Mouse (Mus musculus) stomach, embryonic 15.5 days (tissue): ENCODE data around the gene Plpp2. TPM values are rescaled to one million over a fixed set of nuclear protein-coding genes. Genes with fewer than 3 reads are reported as not detected.

Experiments
- ATAC-seq: fragments of 200-750 bp; cut with Nextera tagmentation; 2 replicates; pipeline ENCODE4 v1.8.0; 2017; ENCODE audit warnings: low read depth, moderate number of reproducible peaks, moderate TSS enrichment; ENCODE audit not compliant: insufficient read depth, low FRiP score
- H3K27ac ChIP-seq: fragments of 300-500 bp; sonication (generic); 2 replicates; pipeline ENCODE4 v1.5.1; 2015; ENCODE audit warnings: mild to moderate bottlenecking, inconsistent platforms
- H3K27me3 ChIP-seq: fragments of 300-500 bp; sonication (generic); replicated peaks from 2 replicates; pipeline ENCODE4 v1.6.1; 2015; ENCODE audit warnings: inconsistent platforms
- H3K36me3 ChIP-seq: fragments of 300-500 bp; sonication (generic); 2 replicates; pipeline ENCODE4 v1.6.1; 2015; ENCODE audit warnings: inconsistent platforms
- H3K4me1 ChIP-seq: fragments of 300-500 bp; sonication (generic); 2 replicates; pipeline ENCODE4 v1.6.1; 2015; ENCODE audit warnings: inconsistent platforms
- H3K4me2 ChIP-seq: fragments of 300-500 bp; sonication (generic); 2 replicates; pipeline ENCODE4 v1.6.1; 2015; ENCODE audit warnings: mild to moderate bottlenecking, inconsistent platforms
- H3K4me3 ChIP-seq: fragments of 300-500 bp; sonication (generic); replicated peaks from 2 replicates; pipeline ENCODE4 v1.5.1; 2015; ENCODE audit warnings: inconsistent platforms
- H3K9ac ChIP-seq: fragments of 300-500 bp; sonication (generic); 2 replicates; pipeline ENCODE4 v1.6.1; 2015; ENCODE audit warnings: inconsistent platforms
- H3K9me3 ChIP-seq: fragments of 300-500 bp; sonication (generic); 2 replicates; pipeline ENCODE4 v1.6.1; 2016; ENCODE audit warnings: inconsistent platforms
- WGBS: fragments of 180-500 bp; shearing (Covaris S2); methylation state at CpG from one replicate; pipeline ENCODE4 v1.1.7; 2015; 5-methylcytosine and 5-hydroxymethylcytosine counted together
- polyA plus RNA-seq: library from polyadenylated mRNA; unstranded; fragments of >200 nt; fragmentation: Nextera tagmentation; extraction: Ambion mirVana; gene quantifications from 2 replicates; pipeline ENCODE4 v1.2.1, GENCODE M21; 2015

The Plpp2 gene
- polyA plus RNA-seq, 1 experiment from 2014 or later, result 70.6 TPM

- H3K4me3 ChIP-seq, result no peak overlapping the region
- no peaks in the 10 kb centered on the region for H3K27me3 ChIP-seq
- WGBS, result 92% methylated on average over 5 of the region's 5 CpGs
- no peak overlapping the region for H3K27ac ChIP-seq
- H3K4me1 ChIP-seq, result peaks cover 14% of the 10 kb centered on the region; the same call in 1 of the 2 replicates
- H3K9me3 ChIP-seq, result no peaks in the 10 kb centered on the region
- no peak for ATAC-seq
- H3K36me3 ChIP-seq, result peaks cover 51% of the 10 kb centered on the region
- H3K9ac ChIP-seq, result no peak overlapping the region
- no peak overlapping the region for H3K4me2 ChIP-seq
These were observed 14.9 kb upstream of the Plpp2 start for GRCm38 (mm10) chr10:79548546-79548945.

- Histone ChIP-seq H3K4me3 (no peak overlapping the region), H3K27me3 (no peaks in the 10 kb centered on the region), H3K9me3 (no peaks in the 10 kb centered on the region), H3K9ac (no peak overlapping the region), H3K27ac (no peak overlapping the region), H3K4me1 (0 out of 2 replicates have a peak, but pooled peaks cover under 1% of the 10 kb centered on the region), H3K4me2 (no peak overlapping the region), H3K36me3 (peaks cover 59% of the 10 kb centered on the region)
- no peak for ATAC-seq
- WGBS, result 76% methylated on average over 5 of the region's 5 CpGs
These were observed 13.6 kb upstream of the Plpp2 start for GRCm38 (mm10) chr10:79547148-79547675.

GRCm38 (mm10) chr10:79546483-79546882 lies 12.9 kb upstream of the Plpp2 start:
- no peak for ATAC-seq
- H3K4me1 ChIP-seq, result no peaks in the 10 kb centered on the region
- H3K36me3 ChIP-seq, result peaks cover 66% of the 10 kb centered on the region
- 87% methylated on average over 11 of the region's 11 CpGs for WGBS
- no peak overlapping the region for H3K4me3 ChIP-seq
- no peaks in the 10 kb centered on the region for H3K27me3 ChIP-seq
- H3K9me3 ChIP-seq, result no peaks in the 10 kb centered on the region
- H3K9ac ChIP-seq, result no peak overlapping the region
- no peak overlapping the region for H3K27ac ChIP-seq
- H3K4me2 ChIP-seq, result no peak overlapping the region

- Histone ChIP-seq H3K27me3 (no peaks in the 10 kb centered on the region), H3K9ac (no peak overlapping the region), H3K27ac (no peak overlapping the region), H3K4me2 (no peak overlapping the region), H3K36me3 (peaks cover 71% of the 10 kb centered on the region), H3K4me3 (no peak overlapping the region), H3K9me3 (no peaks in the 10 kb centered on the region), H3K4me1 (no peaks in the 10 kb centered on the region)
- 92% methylated on average over 12 of the region's 12 CpGs for WGBS
- no peak for ATAC-seq
These were observed 12.3 kb upstream of the Plpp2 start for GRCm38 (mm10) chr10:79545891-79546290.

GRCm38 (mm10) chr10:79544631-79545030 lies 11.0 kb upstream of the Plpp2 start:
- Histone ChIP-seq H3K27ac (no peak overlapping the region), H3K9me3 (no peaks in the 10 kb centered on the region), H3K36me3 (peaks cover 80% of the 10 kb centered on the region), H3K4me3 (no peak overlapping the region), H3K4me2 (no peak overlapping the region), H3K4me1 (no peaks in the 10 kb centered on the region), H3K27me3 (no peaks in the 10 kb centered on the region), H3K9ac (no peak overlapping the region)
- 89% methylated on average over 5 of the region's 5 CpGs for WGBS
- ATAC-seq, result no peak

GRCm38 (mm10) chr10:79543884-79544597 lies 10.4 kb upstream of the Plpp2 start:
- H3K36me3 ChIP-seq, result peaks cover 77% of the 10 kb centered on the region
- no peak overlapping the region for H3K4me2 ChIP-seq
- 72% methylated on average over 9 of the region's 9 CpGs for WGBS
- H3K9me3 ChIP-seq, result no peaks in the 10 kb centered on the region
- no peak overlapping the region for H3K27ac ChIP-seq
- no peak for ATAC-seq
- H3K4me1 ChIP-seq, result no peaks in the 10 kb centered on the region
- H3K4me3 ChIP-seq, result no peak overlapping the region
- no peaks in the 10 kb centered on the region for H3K27me3 ChIP-seq
- no peak overlapping the region for H3K9ac ChIP-seq

GRCm38 (mm10) chr10:79542171-79542570 lies 8.6 kb upstream of the Plpp2 start:
- Histone ChIP-seq H3K36me3 (peaks cover 63% of the 10 kb centered on the region), H3K27ac (no peak overlapping the region), H3K9me3 (no peaks in the 10 kb centered on the region), H3K27me3 (no peaks in the 10 kb centered on the region), H3K4me3 (no peak overlapping the region), H3K9ac (no peak overlapping the region), H3K4me1 (no peaks in the 10 kb centered on the region), H3K4me2 (no peak overlapping the region)
- ATAC-seq, result no peak
- WGBS, result 91% methylated on average over 11 of the region's 11 CpGs

- Histone ChIP-seq H3K9me3 (no peaks in the 10 kb centered on the region), H3K4me3 (no peak overlapping the region), H3K36me3 (peaks cover 57% of the 10 kb centered on the region), H3K27ac (no peak overlapping the region), H3K9ac (no peak overlapping the region), H3K4me1 (no peaks in the 10 kb centered on the region), H3K27me3 (no peaks in the 10 kb centered on the region), H3K4me2 (no peak overlapping the region)
- ATAC-seq, result no peak
- WGBS, result 90% methylated on average over 15 of the region's 15 CpGs
These were observed 7.9 kb upstream of the Plpp2 start for GRCm38 (mm10) chr10:79541522-79541921.

- Histone ChIP-seq H3K27ac (no peak overlapping the region), H3K4me1 (no peaks in the 10 kb centered on the region), H3K4me2 (no peak overlapping the region), H3K4me3 (no peak overlapping the region), H3K27me3 (no peaks in the 10 kb centered on the region), H3K36me3 (peaks cover 53% of the 10 kb centered on the region), H3K9me3 (no peaks in the 10 kb centered on the region), H3K9ac (no peak overlapping the region)
- ATAC-seq, result no peak
- WGBS, result 92% methylated on average over 11 of the region's 11 CpGs
These were observed 7.2 kb upstream of the Plpp2 start for GRCm38 (mm10) chr10:79540746-79541145.

GRCm38 (mm10) chr10:79539701-79540495 lies 6.3 kb upstream of the Plpp2 start:
- no peaks in the 10 kb centered on the region for H3K27me3 ChIP-seq
- H3K4me2 ChIP-seq, result no peak overlapping the region
- no peak for ATAC-seq
- no peaks in the 10 kb centered on the region for H3K9me3 ChIP-seq
- H3K4me3 ChIP-seq, result no peak overlapping the region
- no peak overlapping the region for H3K9ac ChIP-seq
- no peaks in the 10 kb centered on the region for H3K4me1 ChIP-seq
- H3K27ac ChIP-seq, result no peak overlapping the region
- peaks cover 47% of the 10 kb centered on the region for H3K36me3 ChIP-seq
- WGBS, result 91% methylated on average over 16 of the region's 16 CpGs

GRCm38 (mm10) chr10:79538873-79539272 lies 5.3 kb upstream of the Plpp2 start:
- Histone ChIP-seq H3K4me2 (no peak overlapping the region), H3K36me3 (peaks cover 41% of the 10 kb centered on the region), H3K4me3 (no peak overlapping the region), H3K27me3 (no peaks in the 10 kb centered on the region), H3K9ac (no peak overlapping the region), H3K9me3 (no peaks in the 10 kb centered on the region), H3K4me1 (peaks cover 4% of the 10 kb centered on the region; the same call in 1 of the 2 replicates), H3K27ac (no peak overlapping the region; the same call in 1 of the 2 replicates)
- 56% methylated on average over 4 of the region's 4 CpGs for WGBS
- ATAC-seq, result no peak

GRCm38 (mm10) chr10:79538323-79538722 lies 4.7 kb upstream of the Plpp2 start:
- Histone ChIP-seq H3K4me1 (peaks cover 7% of the 10 kb centered on the region; the same call in 1 of the 2 replicates), H3K4me3 (no peak overlapping the region), H3K27me3 (no peaks in the 10 kb centered on the region), H3K36me3 (peaks cover 35% of the 10 kb centered on the region), H3K9me3 (no peaks in the 10 kb centered on the region), H3K27ac (no peak overlapping the region; the same call in 1 of the 2 replicates), H3K4me2 (no peak overlapping the region), H3K9ac (no peak overlapping the region)
- no peak for ATAC-seq
- WGBS, result 77% methylated on average over 3 of the region's 3 CpGs
